Mouse (Mus musculus): ENCODE results near the gene Krtap28-10. TPM values are rescaled to one million over a fixed set of nuclear protein-coding genes. Genes with fewer than 3 reads are reported as not detected.
"Not testable (repeated sequence)": the region's sequence is repeated elsewhere in the genome, so short reads cannot be mapped to it uniquely, and the experiment has no call there.

Gene Krtap28-10
- polyA plus RNA-seq, 1 experiment, result not detected

DNA sequence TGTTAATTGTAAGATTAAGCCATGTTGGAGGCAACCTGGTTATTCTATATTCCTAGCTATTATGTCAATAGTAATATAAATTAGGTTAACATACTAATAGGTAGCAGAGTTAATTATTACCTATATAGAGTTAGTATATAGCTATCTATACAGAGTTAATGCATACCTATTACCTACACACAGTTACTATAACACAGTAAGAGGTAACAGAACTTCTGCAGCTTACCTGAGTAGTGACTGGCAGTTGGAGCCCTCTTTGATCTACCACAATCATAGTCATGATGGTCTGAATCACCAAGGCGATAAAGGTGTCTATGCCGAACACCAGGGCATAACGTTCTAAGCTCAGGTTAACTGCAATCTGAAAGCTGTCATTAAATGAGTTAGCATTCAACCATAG, 27.8 kb downstream of the Krtap28-10 start:
- Histone ChIP-seq H3K4me1 (ENCODE audit: control insufficient read depth, insufficient read depth, insufficient read length, low read length) (no peaks in the 10 kb centered on the region; the same call in 1 of the 2 replicates), H3K36me3 (ENCODE audit: control insufficient read depth, insufficient read depth, low read length) (no peaks in the 10 kb centered on the region), H3K4me3 (ENCODE audit: low read depth, low read length) (no peak overlapping the region), H3K27ac (ENCODE audit: insufficient read depth, low read depth, low read length) (no peak overlapping the region), H3K27me3 (ENCODE audit: control insufficient read depth, insufficient read depth, low read length) (no peaks in the 10 kb centered on the region)
- TF ChIP-seq CTCF (IDR thresholded peaks at IDR 0.05; ENCODE audit: extremely low read depth, insufficient read length, insufficient replicate concordance, low read depth, low read length) (no peak), POLR2A (IDR thresholded peaks at IDR 0.05; ENCODE audit: low read depth, low read length) (no peak)
- WGBS, result 38% methylated on average over 3 of the region's 3 CpGs

DNA sequence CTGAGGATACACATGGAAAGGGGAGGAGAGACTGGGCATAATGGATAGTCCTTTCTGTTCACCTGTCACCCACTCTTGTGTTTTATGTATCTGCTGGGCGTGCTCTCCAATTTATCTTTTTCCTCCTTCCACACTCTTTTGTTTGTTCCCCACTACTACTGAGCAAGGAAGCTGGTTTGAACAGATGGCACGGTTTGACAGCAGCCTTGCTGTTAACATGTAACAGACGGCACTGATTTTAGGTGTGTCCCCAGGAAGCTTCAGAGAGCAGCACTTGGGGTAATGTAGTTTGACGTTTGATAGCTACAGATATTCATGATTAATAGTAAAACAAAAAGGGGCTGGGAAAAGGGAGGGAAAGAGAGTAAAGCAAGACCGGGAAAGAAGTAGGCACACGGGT, 34.8 kb downstream of the Krtap28-10 start:
- no peak overlapping the region for H3K4me3 ChIP-seq (ENCODE audit: low read depth, low read length)
- WGBS, result 42% methylated on average over 6 of the region's 6 CpGs
- H3K27me3 ChIP-seq (ENCODE audit: control insufficient read depth, insufficient read depth, low read length), result no peaks in the 10 kb centered on the region
- H3K36me3 ChIP-seq (ENCODE audit: control insufficient read depth, insufficient read depth, low read length), result no peaks in the 10 kb centered on the region
- H3K4me1 ChIP-seq (ENCODE audit: control insufficient read depth, insufficient read depth, insufficient read length, low read length), result no peaks in the 10 kb centered on the region
- H3K27ac ChIP-seq (ENCODE audit: insufficient read depth, low read depth, low read length), result no peak overlapping the region
- TF ChIP-seq POLR2A (IDR thresholded peaks at IDR 0.05; ENCODE audit: low read depth, low read length) (no peak), CTCF (IDR thresholded peaks at IDR 0.05; ENCODE audit: extremely low read depth, insufficient read length, insufficient replicate concordance, low read depth, low read length) (no peak)

DNA sequence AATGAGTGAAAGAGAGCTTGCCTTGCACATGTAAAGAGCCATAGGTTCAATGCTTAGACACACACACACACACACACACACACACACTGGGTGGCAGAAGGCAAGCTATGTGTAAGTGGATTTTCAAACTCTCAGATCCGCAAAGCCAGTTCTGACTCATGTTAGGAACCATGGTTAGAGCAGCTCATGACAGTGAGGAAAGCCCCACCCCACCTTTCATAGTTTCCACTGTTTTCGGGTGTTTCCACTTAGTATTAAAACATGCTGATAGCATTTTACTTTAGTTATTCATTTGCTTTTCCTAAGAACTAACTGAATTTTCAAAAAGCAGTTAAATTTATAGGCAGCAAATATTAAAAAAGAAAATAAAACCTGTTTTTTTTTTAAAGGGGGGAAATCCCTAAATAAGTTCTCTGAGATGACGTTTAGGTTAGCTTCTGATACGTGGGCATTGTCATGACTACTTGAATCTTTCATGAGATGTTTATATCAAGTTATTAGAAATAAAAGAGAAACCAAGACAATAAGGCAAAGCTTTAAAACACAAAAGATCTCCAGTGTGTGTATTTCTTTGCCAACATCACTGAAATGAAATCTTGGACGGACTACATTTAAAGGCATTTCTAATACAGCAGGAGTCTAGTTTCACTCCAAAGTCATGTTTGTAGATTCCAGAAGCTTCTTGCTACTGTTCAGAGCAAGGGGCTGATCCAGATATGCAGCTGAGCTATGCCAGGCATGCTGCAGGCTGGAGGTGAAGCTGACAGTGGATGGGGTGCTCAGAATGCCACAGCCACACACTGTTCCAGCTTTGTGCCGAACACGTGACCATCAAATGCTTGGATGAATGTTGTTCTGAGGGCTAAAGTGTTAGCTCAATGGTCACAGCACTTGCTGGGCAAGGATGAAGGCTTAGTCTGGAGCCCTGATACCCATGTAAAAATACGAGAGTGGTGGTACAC, 35.8 kb downstream of the Krtap28-10 start:
- Histone ChIP-seq H3K36me3 (ENCODE audit: control insufficient read depth, insufficient read depth, low read length) (no peaks in the 10 kb centered on the region), H3K4me1 (ENCODE audit: control insufficient read depth, insufficient read depth, insufficient read length, low read length) (no peaks in the 10 kb centered on the region), H3K27me3 (ENCODE audit: control insufficient read depth, insufficient read depth, low read length) (no peaks in the 10 kb centered on the region), H3K27ac (ENCODE audit: insufficient read depth, low read depth, low read length) (no peak overlapping the region), H3K4me3 (ENCODE audit: low read depth, low read length) (no peak overlapping the region)
- 83% methylated on average over 8 of the region's 8 CpGs for WGBS
- TF ChIP-seq POLR2A (IDR thresholded peaks at IDR 0.05; ENCODE audit: low read depth, low read length), result no peak
- no peak for TF ChIP-seq CTCF (IDR thresholded peaks at IDR 0.05; ENCODE audit: extremely low read depth, insufficient read length, insufficient replicate concordance, low read depth, low read length)

DNA sequence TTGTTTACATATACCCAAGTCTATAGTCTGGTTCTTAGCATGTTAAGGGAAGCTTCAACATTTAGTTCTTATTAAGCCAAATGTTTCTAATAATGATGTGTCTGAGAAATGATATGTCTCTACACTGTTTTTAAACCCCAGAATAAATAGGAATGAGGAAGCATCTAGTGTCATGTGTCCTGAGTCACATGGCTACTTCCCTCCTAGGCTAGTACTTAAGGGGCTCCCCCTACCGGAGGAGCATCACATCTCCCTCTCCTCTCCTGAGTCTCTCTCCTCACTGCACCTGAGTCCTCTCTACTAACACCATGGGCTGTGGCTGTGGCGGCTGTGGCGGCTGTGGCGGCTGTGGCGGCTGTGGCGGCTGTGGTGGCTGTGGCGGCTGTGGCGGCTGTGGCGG, 42.0 kb downstream of the Krtap28-10 start, which contains the start of gene Gm47959:
TSS of gene Gm47959 (plus strand) at position 243 of the 400 bp plus-strand sequence.
- H3K36me3 ChIP-seq (ENCODE audit: control insufficient read depth, insufficient read depth, low read length); H3K4me3 ChIP-seq (ENCODE audit: low read depth, low read length); H3K27me3 ChIP-seq (ENCODE audit: control insufficient read depth, insufficient read depth, low read length); H3K4me1 ChIP-seq (ENCODE audit: control insufficient read depth, insufficient read depth, insufficient read length, low read length); H3K27ac ChIP-seq (ENCODE audit: insufficient read depth, low read depth, low read length): not testable (repeated sequence)
- 99% methylated on average over 9 of the region's 9 CpGs for WGBS

DNA sequence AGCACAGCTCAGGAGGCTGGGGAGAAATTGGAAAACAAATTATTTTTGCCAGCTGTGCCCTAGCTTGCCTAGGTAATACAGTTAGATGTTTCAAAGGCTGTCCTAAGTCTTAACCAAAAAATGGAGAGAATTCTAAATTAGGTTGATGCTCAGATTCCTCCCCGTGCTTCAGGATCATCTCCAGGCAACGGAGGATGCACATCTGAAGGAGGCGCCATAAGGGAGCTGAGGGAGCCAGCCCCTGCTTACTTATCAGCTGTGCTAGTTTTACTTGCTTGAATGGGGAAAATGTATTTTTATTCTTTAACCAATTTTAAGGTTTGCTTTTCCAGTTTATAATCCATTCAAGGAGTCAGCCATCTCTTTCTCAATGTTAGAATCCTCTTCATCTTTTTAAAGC, 48.3 kb downstream of the Krtap28-10 start:
- 87% methylated on average over 3 of the region's 3 CpGs for WGBS
- Histone ChIP-seq H3K4me1 (ENCODE audit: control insufficient read depth, insufficient read depth, insufficient read length, low read length) (peaks cover 14% of the 10 kb centered on the region; the same call in 1 of the 2 replicates), H3K27me3 (ENCODE audit: control insufficient read depth, insufficient read depth, low read length) (no peaks in the 10 kb centered on the region), H3K27ac (ENCODE audit: insufficient read depth, low read depth, low read length) (no peak overlapping the region), H3K4me3 (ENCODE audit: low read depth, low read length) (no peak overlapping the region), H3K36me3 (ENCODE audit: control insufficient read depth, insufficient read depth, low read length) (no peaks in the 10 kb centered on the region)
- TF ChIP-seq POLR2A (IDR thresholded peaks at IDR 0.05; ENCODE audit: low read depth, low read length) (no peak), CTCF (IDR thresholded peaks at IDR 0.05; ENCODE audit: extremely low read depth, insufficient read length, insufficient replicate concordance, low read depth, low read length) (no peak)

DNA sequence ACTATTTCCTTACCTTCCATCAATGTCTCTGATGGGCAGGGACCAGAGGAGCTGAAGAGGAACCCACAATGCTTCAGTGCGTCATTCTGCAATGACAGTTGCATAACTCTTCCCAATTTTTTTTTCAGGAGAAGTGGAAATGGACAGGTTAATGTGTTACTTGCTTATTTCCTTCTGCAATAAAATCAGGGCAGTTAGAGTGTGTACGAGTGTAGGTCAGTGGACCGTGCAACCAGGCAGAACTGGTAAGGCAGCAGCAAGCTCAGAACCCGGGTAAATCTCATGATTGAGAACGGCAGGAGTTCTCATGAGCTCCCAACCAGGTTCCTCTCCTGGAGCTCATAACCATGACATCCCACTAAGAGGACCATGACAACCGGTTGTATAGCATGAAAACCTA, 50.2 kb downstream of the Krtap28-10 start:
- peaks cover 14% of the 10 kb centered on the region; the same call in 1 of the 2 replicates for H3K4me1 ChIP-seq (ENCODE audit: control insufficient read depth, insufficient read depth, insufficient read length, low read length)
- peak overlapping the region; percentile 100 for H3K27ac ChIP-seq (ENCODE audit: insufficient read depth, low read depth, low read length)
- WGBS, result 28% methylated on average over 6 of the region's 6 CpGs
- TF ChIP-seq CTCF (IDR thresholded peaks at IDR 0.05; ENCODE audit: extremely low read depth, insufficient read length, insufficient replicate concordance, low read depth, low read length), result no peak
- TF ChIP-seq POLR2A (IDR thresholded peaks at IDR 0.05; ENCODE audit: low read depth, low read length), result no peak
- no peaks in the 10 kb centered on the region for H3K27me3 ChIP-seq (ENCODE audit: control insufficient read depth, insufficient read depth, low read length)
- H3K4me3 ChIP-seq (ENCODE audit: low read depth, low read length), result no peak overlapping the region
- H3K36me3 ChIP-seq (ENCODE audit: control insufficient read depth, insufficient read depth, low read length), result no peaks in the 10 kb centered on the region

DNA sequence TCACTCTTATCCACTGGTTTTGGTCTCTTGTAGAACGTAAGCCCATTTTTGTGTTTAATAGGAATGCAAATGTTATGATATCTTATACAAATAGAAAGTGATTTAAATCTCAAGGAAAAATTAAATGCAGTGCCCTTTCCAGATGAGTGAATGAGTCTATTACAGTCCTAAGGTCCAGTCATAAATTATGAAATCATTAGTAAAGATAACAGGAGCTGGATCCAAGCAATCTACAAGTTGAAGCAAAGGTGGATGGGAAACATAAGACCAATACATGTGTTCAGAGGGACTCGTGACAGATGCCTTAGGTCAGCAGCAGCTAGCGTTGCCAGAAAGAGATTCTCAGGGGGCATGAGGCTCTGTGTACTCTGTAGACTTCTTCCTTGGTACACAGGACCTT, 50.7 kb downstream of the Krtap28-10 start:
- TF ChIP-seq POLR2A (IDR thresholded peaks at IDR 0.05; ENCODE audit: low read depth, low read length) (no peak), CTCF (IDR thresholded peaks at IDR 0.05; ENCODE audit: extremely low read depth, insufficient read length, insufficient replicate concordance, low read depth, low read length) (no peak)
- peak overlapping the region; percentile 100 for H3K27ac ChIP-seq (ENCODE audit: insufficient read depth, low read depth, low read length)
- 29% methylated on average over 3 of the region's 3 CpGs for WGBS

More for the DNA sequence above, 50.7 kb downstream of the Krtap28-10 start:
- H3K27me3 ChIP-seq (ENCODE audit: control insufficient read depth, insufficient read depth, low read length), result no peaks in the 10 kb centered on the region
- H3K36me3 ChIP-seq (ENCODE audit: control insufficient read depth, insufficient read depth, low read length), result no peaks in the 10 kb centered on the region
- H3K4me1 ChIP-seq (ENCODE audit: control insufficient read depth, insufficient read depth, insufficient read length, low read length), result peaks cover 14% of the 10 kb centered on the region; the same call in 1 of the 2 replicates
- no peak overlapping the region for H3K4me3 ChIP-seq (ENCODE audit: low read depth, low read length)

Other genes with a start within 250 kb of the Krtap28-10 start
- gene Agfg1, start 203.0 kb downstream of the Krtap28-10 start, polyA plus RNA-seq (2012; rRNA removed), result 28.4 and 46.7 TPM in 2 replicates
- gene A030005L19Rik, start 129.2 kb downstream of the Krtap28-10 start, polyA plus RNA-seq (2012; rRNA removed), result 1.6 and 2.2 TPM in 2 replicates
- not detected in 2 replicates for gene A030014E15Rik, start 117.6 kb downstream of the Krtap28-10 start, polyA plus RNA-seq (2012; rRNA removed)
- gene Gm6217, start 111.1 kb downstream of the Krtap28-10 start, polyA plus RNA-seq (2012; rRNA removed), result not detected in 2 replicates
- gene A030003K21Rik, start 99.1 kb downstream of the Krtap28-10 start, polyA plus RNA-seq (2012; rRNA removed), result not detected in 2 replicates
- gene Gm7544, start 86.5 kb downstream of the Krtap28-10 start, polyA plus RNA-seq (2012; rRNA removed), result not detected in 2 replicates
- gene Gm47955, start 82.2 kb downstream of the Krtap28-10 start, polyA plus RNA-seq (2012; rRNA removed), result not detected in 2 replicates
- gene Gm47959, start 41.9 kb downstream of the Krtap28-10 start, polyA plus RNA-seq (2012; rRNA removed), result not detected in 2 replicates
- gene Slc19a3, start 4.0 kb downstream of the Krtap28-10 start, polyA plus RNA-seq (2012; rRNA removed), result 0.63 and 8.2 TPM in 2 replicates
- 0.09 TPM in 1 of 2 replicates, not detected in the other for gene Gm47969, start 2.5 kb upstream of the Krtap28-10 start, polyA plus RNA-seq (2012; rRNA removed)
- 0.18 TPM in 1 of 2 replicates, not detected in the other for gene A030005K14Rik, start 16.9 kb upstream of the Krtap28-10 start, polyA plus RNA-seq (2012; rRNA removed)
- 1.3 TPM in 1 of 2 replicates, not detected in the other for gene Krtap28-13, start 18.4 kb upstream of the Krtap28-10 start, polyA plus RNA-seq (2012; rRNA removed)
- gene Ccl20, start 74.3 kb upstream of the Krtap28-10 start, polyA plus RNA-seq (2012; rRNA removed), result 4.1 and 15.3 TPM in 2 replicates
- gene Daw1, start 117.3 kb upstream of the Krtap28-10 start, polyA plus RNA-seq (2012; rRNA removed), result not detected in 2 replicates